Mouse (Mus musculus) ES-CJ7 (cell line): ENCODE measurements at regions not wholly inside any gene's neighbourhood (a gene's known extent, or its start where the extent isn't known, plus 50 kb on each side); places are given as distances from the start of the nearest gene placed in this dataset.
A peak's percentile ranks its signal among the peaks of the same experiment; 100 is the strongest.

Source experiments
- DNase-seq: peaks from one replicate; pipeline ENCODE4 v3.0.0; 2011; ENCODE audit warnings: low read depth, low spot score

GRCm38 (mm10) chr1:77790974-77791373, 276.1 kb upstream of the Epha4 start:
- no peak for DNase-seq

DNA sequence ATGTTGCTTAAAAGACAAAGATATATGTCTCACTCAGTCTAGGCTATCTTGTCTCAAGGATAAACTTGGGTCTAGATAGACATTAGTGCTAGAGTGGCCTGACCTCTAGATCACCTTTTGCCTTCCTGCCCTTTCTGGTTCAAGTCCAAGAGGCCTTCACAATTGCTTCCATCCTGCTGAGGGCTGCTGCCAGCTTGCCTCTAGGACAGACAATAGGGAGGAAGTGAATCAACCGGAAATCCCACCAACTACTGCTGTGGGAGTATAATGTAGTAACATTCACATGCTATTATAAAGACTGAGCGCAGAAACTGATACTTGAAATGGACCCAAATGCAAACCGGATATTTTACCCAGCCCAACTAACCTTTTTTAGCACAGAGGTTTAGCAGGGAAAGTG, 239.4 kb upstream of the Epha4 start:
- peak; percentile 21 for DNase-seq

DNA sequence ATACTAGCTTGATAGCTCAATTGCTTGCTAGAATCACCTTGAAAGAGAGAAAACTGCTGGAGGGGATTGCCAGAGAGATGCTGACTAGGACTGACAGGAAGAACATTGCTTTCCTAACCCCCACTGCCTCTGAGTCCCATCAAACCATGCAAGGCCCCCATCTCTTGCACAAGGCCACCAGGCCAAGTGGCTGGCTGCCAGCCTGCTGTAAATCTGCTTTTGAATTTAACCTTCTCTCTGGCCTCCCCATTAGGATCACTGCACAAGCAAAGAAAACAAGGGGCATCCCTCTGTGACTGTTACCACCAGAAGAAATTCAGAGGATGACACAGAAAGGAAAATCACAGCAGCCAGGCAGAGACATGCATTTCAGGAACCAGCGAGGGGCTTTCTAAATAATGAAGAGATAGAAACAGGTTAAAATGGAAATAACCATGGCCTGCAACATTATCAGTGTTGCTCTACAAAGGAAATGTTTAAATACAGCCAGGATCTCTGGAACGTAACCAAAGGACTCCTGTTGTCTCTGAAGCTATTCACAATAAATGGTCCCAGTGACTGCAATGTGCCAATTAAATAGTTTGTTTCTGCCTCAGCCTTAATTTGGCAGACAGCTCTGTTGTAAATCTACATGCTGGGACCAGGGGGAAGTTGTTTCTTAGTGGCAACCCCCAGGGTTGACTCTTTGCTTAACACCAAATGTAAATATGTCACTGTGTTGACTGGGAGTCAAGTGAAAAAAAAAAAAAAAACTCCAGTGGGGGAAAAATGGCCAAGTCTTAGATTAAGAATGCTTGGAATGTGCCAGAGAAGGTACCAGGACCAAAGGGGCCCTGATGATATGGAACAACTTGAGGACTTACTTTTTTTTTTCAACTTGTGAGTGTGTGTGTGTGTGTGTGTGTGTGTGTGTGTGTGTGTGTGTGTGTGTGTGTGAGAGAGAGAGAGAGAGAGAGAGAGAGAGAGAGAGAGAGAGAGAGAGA, 233.9 kb upstream of the Epha4 start:
- DNase-seq: no peak

GRCm38 (mm10) chr1:77732099-77732498, 217.2 kb upstream of the Epha4 start:
- no peak for DNase-seq

GRCm38 (mm10) chr1:77727561-77727960, 212.7 kb upstream of the Epha4 start:
- DNase-seq: no peak

DNA sequence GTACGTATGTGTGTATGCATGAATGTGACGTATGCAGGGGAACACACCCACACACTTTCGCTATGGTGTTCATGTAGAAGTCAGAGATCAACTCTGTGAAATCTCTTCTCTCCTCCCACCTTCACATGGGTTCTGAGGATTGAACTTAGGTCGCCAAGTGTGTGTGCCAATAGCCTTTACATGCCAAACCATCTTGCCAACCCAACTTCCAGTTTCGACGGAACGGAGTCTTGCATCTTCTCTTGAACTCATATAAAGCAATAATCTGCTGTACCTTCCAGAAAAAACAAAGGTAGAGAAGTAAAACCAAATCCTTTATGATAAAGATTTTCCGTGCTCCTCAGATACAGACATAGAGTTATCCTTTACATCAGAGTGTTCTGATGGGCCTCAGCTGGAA, 208.4 kb upstream of the Epha4 start:
- DNase-seq: no peak

- no peak for DNase-seq
Measured at GRCm38 (mm10) chr1:77720859-77721258, 206.0 kb upstream of the Epha4 start.

GRCm38 (mm10) chr1:77713001-77713400, 198.1 kb upstream of the Epha4 start:
- peak; percentile 59 for DNase-seq

GRCm38 (mm10) chr1:77708202-77709020, 193.5 kb upstream of the Epha4 start:
- DNase-seq: no peak

DNA sequence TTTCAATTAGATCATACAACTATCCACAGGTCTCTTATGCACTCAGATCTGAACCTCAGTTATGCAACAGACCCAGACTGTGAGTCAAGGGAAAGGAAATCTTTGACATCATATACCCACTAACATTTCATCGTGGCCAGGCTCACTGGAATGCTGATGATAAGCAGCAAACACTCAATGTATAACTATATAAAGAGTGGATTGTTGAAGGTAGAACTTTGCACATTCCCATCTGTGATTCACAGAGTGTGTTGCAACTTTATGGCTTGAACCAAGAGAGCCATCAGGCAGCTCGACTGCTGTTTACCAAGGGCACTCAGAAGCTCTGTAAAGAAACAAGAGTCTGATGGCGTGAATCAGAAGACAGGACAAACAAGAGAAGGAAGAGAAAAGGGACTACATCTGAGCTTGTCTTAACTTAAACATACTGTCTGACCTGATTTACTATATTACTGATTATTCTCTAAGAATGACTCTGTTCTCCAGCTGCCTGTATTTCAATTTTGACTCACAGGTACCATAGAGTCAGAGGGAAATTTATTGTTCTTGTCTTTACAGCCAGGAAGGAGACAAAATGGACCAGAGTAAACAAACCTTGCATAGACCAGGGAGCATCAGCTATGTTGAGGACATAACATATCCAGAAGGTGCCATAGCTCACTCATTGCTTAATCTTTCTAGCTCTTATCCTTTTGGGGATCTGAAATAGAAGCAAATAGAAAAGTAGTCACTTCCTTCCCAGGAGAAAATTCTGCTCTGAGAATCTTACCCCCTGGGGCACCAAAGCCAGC, 180.5 kb upstream of the Epha4 start:
- no peak for DNase-seq

- no peak for DNase-seq
Measured at GRCm38 (mm10) chr1:77663345-77663744, 148.5 kb upstream of the Epha4 start.

- no peak for DNase-seq
Measured at GRCm38 (mm10) chr1:77660436-77660835, 145.5 kb upstream of the Epha4 start.

GRCm38 (mm10) chr1:77637025-77637424, 122.1 kb upstream of the Epha4 start:
- DNase-seq: no peak

DNA sequence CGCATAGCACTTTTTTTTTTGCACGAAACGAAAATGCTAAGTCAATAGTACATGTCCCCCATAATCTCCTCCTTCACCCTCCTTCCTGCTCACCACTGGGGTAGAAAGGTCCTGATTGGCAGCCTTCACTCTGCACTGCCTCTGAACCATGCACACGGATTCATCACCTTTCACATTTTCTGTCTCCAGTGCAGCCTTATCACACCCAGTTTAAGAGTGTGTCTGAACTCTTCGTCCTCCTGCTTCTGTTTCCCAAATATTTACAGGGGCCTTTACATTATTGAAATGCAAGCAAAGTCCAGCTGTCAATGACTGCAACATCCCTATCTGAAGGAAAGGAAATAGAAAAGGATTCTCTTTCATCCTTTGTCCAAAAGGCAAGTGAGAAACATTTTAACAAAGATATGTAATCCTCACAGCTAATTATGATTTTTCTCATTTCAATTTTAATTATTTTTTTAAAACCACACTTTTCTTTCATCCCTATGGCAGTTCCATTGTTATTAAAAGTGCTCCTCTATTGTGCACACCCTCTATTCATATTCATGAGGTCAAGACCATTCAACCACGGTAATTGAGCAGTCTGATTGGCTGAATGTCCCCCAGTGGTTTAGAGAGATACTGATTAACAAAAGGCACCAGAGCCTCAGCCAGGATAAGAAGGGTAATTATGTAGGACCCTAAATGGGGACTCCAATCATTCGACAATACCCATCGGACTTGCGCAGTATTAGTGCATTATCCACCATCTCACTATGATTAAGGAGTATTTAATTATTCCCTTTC, 114.8 kb upstream of the Epha4 start:
- peak; percentile 80 for DNase-seq

DNA sequence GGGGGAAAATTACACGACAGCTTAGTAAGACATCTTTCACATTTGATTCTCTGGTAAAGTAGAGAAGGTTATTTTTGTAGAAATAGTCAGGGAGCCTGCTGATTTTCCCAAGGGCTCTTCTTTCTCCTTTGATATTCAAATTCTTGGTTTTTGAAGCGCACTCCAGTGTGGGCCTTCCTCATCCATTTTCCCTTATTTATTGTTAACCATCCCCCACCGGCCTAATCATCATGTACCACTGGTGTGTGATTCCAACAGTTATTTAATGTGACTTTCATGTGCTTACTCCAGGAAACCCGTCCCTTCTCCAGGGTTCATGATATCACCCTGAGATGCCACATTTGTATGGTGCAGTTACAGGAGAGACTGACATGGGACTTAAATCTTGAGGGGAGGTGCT, 114.0 kb upstream of the Epha4 start:
- DNase-seq: no peak

DNA sequence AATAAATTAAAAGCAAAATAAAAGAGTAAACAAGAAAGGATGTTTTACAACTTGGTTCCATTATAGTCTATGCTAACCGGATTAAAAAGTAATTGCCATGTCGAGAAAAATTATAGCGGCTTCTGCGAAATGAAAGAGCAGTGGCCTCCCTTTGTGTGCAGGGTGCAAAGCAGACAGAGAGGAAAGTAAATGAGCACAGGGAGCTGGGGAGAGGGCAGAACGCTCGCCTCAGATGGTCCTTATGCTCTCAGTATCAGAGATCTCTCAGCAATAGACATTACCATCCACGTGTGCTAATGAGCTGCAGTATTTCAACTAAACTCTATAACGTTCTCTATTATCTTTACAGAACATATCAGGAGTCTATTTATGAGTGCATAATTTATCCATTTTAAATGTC, 102.6 kb upstream of the Epha4 start:
- no peak for DNase-seq

GRCm38 (mm10) chr1:77600509-77600908, 85.6 kb upstream of the Epha4 start:
- DNase-seq: no peak

DNA sequence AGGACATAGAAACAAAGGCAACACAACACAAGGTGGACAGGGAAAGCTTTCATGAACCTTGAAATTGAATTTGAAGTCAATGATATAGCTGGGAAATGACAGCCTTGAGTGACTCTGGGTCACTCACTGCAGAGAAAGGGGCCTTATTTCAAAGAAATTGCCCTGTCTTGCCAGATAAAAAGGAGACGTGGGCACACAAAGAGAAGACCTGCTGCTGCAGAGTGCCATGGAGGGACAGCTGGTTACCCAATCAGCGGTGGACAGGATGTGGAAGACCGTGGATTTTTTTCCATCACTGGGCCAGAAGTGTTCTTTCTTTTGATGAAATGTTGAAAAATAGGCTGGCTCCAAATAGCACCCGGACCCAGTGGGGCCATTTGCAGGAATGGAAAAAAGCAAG, 77.8 kb upstream of the Epha4 start:
- DNase-seq: no peak

DNA sequence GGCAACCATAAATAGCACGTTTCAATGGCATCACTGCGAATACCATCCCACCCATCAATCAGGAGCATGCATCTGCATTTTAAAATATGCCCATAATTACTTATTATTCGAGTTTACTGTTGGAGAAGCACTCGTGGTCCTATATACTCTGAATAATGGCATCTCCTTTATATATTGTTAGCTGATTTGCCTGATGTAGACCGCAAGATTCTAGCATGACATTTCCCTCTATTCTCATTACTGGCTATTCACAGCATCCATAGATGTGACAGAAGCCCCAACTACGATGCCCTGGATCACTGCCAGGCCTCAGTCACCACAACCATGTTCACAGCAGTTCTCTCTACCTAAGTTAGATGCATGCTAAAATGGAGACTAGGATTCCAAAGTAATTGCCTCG, 77.4 kb upstream of the Epha4 start:
- no peak for DNase-seq

GRCm38 (mm10) chr1:77589423-77589822, 74.5 kb upstream of the Epha4 start:
- peak; percentile 22 for DNase-seq

DNA sequence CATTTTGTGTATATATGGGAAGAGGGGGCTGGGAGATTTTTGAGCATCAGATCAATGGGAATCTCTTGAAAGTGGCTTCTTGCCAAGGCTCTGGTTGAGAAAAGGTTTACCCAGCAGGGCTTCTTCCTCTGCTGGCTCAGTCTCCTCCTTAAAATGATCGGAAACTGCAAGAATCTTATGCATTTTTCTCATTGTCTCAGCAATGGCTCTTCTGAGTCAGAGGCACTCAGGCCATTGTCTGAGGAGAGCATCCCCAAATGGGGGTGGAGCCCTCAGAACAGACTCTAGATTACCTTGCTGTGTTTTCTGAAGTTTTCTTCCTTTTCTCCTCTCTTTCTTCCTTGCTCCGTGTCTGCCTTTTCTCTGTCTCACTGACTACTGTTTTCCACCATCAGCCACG, 70.6 kb upstream of the Epha4 start:
- DNase-seq: peak; percentile 52
